9 mouse cellular contexts compared by ENCODE assay signal in genomic region chr17:31828118-31828517, GRCm38 (mm10). TPM values are rescaled to one million over a fixed set of nuclear protein-coding genes. Genes with fewer than 3 reads are reported as not detected.
A peak's percentile ranks its signal among the peaks of the same experiment; 100 is the strongest.
DNase-seq lines count a peak whose midpoint lies in the region; ATAC-seq and TF ChIP-seq lines count a peak whose summit lies in the region.
"Had no signal": no experiment of that assay in that cellular context is flagged by ENCODE, and none has a peak within 500 bp of the region (broad histone marks: within the 10 kb centered on the region; RNA-seq: fewer than 3 reads in every experiment).

No protein-coding gene starts in this region.

- no peak for TF ChIP-seq CTCF in lung, embryonic 14.5 days (IDR thresholded peaks at IDR 0.05; ENCODE audit: low read depth)

- no peak for ATAC-seq in lung, embryonic 14.5 days (ENCODE audit: insufficient read depth)
- ATAC-seq in embryonic facial prominence, embryonic 13.5 days (ENCODE audit: insufficient number of reproducible peaks, insufficient read depth, low FRiP score, low TSS enrichment, low read depth) = no peak
- no peak for ATAC-seq in intestine, embryonic 14.5 days (replicated peaks; ENCODE audit: low FRiP score, low TSS enrichment, low read depth)
- ATAC-seq in limb, embryonic 12.5 days (ENCODE audit: insufficient number of reproducible peaks, insufficient read depth, low FRiP score, low TSS enrichment, low read depth) = no peak

- 69% methylated on average over 5 of the region's 5 CpGs for WGBS in lung, embryonic 14.5 days
- WGBS in embryonic facial prominence, embryonic 13.5 days = 39% methylated on average over 5 of the region's 5 CpGs
- 71% methylated on average over 5 of the region's 5 CpGs for WGBS in intestine, embryonic 14.5 days
- WGBS in limb, embryonic 12.5 days = 75% methylated on average over 5 of the region's 5 CpGs

- H3K4me1 ChIP-seq in lung, embryonic 14.5 days (ENCODE audit: insufficient read depth) = peaks cover 20% of the 10 kb centered on the region
- peaks cover 47% of the 10 kb centered on the region for H3K4me1 ChIP-seq in embryonic facial prominence, embryonic 13.5 days
- peaks cover 13% of the 10 kb centered on the region for H3K4me1 ChIP-seq in intestine, embryonic 14.5 days (replicated peaks; ENCODE audit: control insufficient read depth, insufficient read depth, low read length)
- H3K4me1 ChIP-seq in limb, embryonic 12.5 days (replicated peaks) = peaks cover 21% of the 10 kb centered on the region

- no peak for DNase-seq in lung, embryonic 14.5 days
- DNase-seq in lung, postnatal 14 days = no peak
- DNase-seq in intestine, embryonic 14.5 days (ENCODE audit: low spot score) = no peak
- DNase-seq in frontal cortex, adult 2 months (ENCODE audit: extremely low spot score in 1 of 2, low spot score in 1 of 2) = no peak
- DNase-seq in ovary, postnatal 36 days (ENCODE audit: low spot score) = no peak
- DNase-seq in frontal cortex, postnatal 25 days (ENCODE audit: low spot score in 2 of 2) = no peak

- H3K27me3 ChIP-seq in lung, embryonic 14.5 days (ENCODE audit: insufficient read depth, low read length) = no peaks in the 10 kb centered on the region
- H3K27me3 ChIP-seq in embryonic facial prominence, embryonic 13.5 days = no peaks in the 10 kb centered on the region
- no peaks in the 10 kb centered on the region for H3K27me3 ChIP-seq in intestine, embryonic 14.5 days (replicated peaks; ENCODE audit: control insufficient read depth, insufficient read depth, low read length)
- H3K27me3 ChIP-seq in limb, embryonic 12.5 days = no peaks in the 10 kb centered on the region

- H3K27ac ChIP-seq in lung, embryonic 14.5 days (ENCODE audit: low read depth) = peak overlapping the region; percentile 94; the same call in 1 of the 2 replicates
- peak overlapping the region; percentile 83 for H3K27ac ChIP-seq in embryonic facial prominence, embryonic 13.5 days
- H3K27ac ChIP-seq in intestine, embryonic 14.5 days (ENCODE audit: low read depth) = peak overlapping the region; percentile 82
- H3K27ac ChIP-seq in limb, embryonic 12.5 days = peak overlapping the region; percentile 53; the same call in 1 of the 2 replicates

- H3K9ac ChIP-seq in lung, embryonic 14.5 days = no peak overlapping the region
- H3K9ac ChIP-seq in embryonic facial prominence, embryonic 13.5 days = no peak overlapping the region
- no peak overlapping the region for H3K9ac ChIP-seq in intestine, embryonic 14.5 days (ENCODE audit: low read length)
- no peak overlapping the region for H3K9ac ChIP-seq in limb, embryonic 12.5 days (replicated peaks)

- H3K36me3 ChIP-seq in lung, embryonic 14.5 days (ENCODE audit: insufficient read depth) = no peaks in the 10 kb centered on the region
- H3K36me3 ChIP-seq in embryonic facial prominence, embryonic 13.5 days = no peaks in the 10 kb centered on the region
- H3K36me3 ChIP-seq in intestine, embryonic 14.5 days (ENCODE audit: control insufficient read depth, insufficient read depth, low read length) = no peaks in the 10 kb centered on the region
- H3K36me3 ChIP-seq in limb, embryonic 12.5 days = no peaks in the 10 kb centered on the region
- H3K36me3 ChIP-seq: G1E had no signal

- no peak overlapping the region for H3K4me2 ChIP-seq in lung, embryonic 14.5 days
- H3K4me2 ChIP-seq in embryonic facial prominence, embryonic 13.5 days = no peak overlapping the region
- H3K4me2 ChIP-seq in intestine, embryonic 14.5 days (ENCODE audit: low read length) = no peak overlapping the region
- H3K4me2 ChIP-seq in limb, embryonic 12.5 days = no peak overlapping the region

- no peaks in the 10 kb centered on the region for H3K9me3 ChIP-seq in lung, embryonic 14.5 days (ENCODE audit: low read depth, low read length)
- H3K9me3 ChIP-seq in embryonic facial prominence, embryonic 13.5 days = no peaks in the 10 kb centered on the region
- no peaks in the 10 kb centered on the region for H3K9me3 ChIP-seq in intestine, embryonic 14.5 days (ENCODE audit: control insufficient read depth, low read length)
- H3K9me3 ChIP-seq in limb, embryonic 12.5 days = no peaks in the 10 kb centered on the region
- H3K9me3 ChIP-seq: G1E had no signal

- no peak overlapping the region for H3K4me3 ChIP-seq in lung, embryonic 14.5 days (ENCODE audit: low read depth, low read length)
- no peak overlapping the region for H3K4me3 ChIP-seq in embryonic facial prominence, embryonic 13.5 days
- no peak overlapping the region for H3K4me3 ChIP-seq in intestine, embryonic 14.5 days (ENCODE audit: low read depth, low read length)
- H3K4me3 ChIP-seq in limb, embryonic 12.5 days (replicated peaks) = no peak overlapping the region

RNA-seq across cellular contexts. Expression of gene Sik1, which starts 27.5 kb away (rescaled TPM):
- 25.0 and 26.2 TPM in 2 replicates for polyA plus RNA-seq in lung, embryonic 14.5 days (2014; fragmentation: Nextera tagmentation; extraction: Ambion mirVana)
- 15.6 and 17.1 TPM in 2 replicates for polyA plus RNA-seq in embryonic facial prominence, embryonic 13.5 days (2015; fragmentation: Nextera tagmentation; extraction: Ambion mirVana)
- polyA plus RNA-seq in intestine, embryonic 14.5 days (2014; fragmentation: Nextera tagmentation; extraction: Ambion mirVana) = 9.2 and 11.9 TPM in 2 replicates
- 14.1 and 15.2 TPM in 2 replicates for polyA plus RNA-seq in limb, embryonic 12.5 days (2016; fragmentation: Nextera tagmentation; extraction: Ambion mirVana)
- 14.1 and 18.7 TPM in 2 replicates for polyA plus RNA-seq in frontal cortex, adult 2 months (2012; rRNA removed)
